Mouse (Mus musculus) lung, postnatal 0 days (tissue): ENCODE results near the gene Apba1.

Experiments used
- CTCF ChIP-seq: IDR thresholded peaks from 2 replicates; pipeline ENCODE4 v1.5.1; 2016; ENCODE audit warnings: antibody characterized with exemption, mild to moderate bottlenecking
- EP300 ChIP-seq: IDR thresholded peaks from 2 replicates; pipeline ENCODE4 v1.6.1; 2016; ENCODE audit warnings: antibody characterized with exemption, mild to moderate bottlenecking, control low read depth

DNA sequence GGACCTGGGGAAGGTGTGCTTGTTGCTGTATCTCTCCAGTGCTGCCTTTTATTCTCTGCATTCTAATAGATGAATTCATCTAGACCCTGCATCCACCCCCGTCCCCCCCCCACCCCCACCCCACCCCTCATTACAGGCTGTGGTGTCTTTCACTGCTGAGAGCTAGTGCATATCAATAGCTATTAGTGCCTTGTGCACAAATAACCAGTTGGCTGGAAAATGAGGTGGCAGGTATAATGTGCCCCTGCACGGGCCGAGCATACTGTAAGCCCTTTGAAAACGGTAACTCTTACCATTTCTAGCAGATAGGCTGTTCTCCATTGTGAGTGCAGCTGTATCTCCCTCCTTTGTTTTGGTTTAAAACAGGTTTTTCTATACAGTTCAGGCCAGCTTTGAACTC lies 146.2 kb downstream of the Apba1 start:
- TF ChIP-seq EP300 (no peak), CTCF (no peak)
